Mouse (Mus musculus): Measurements from ENCODE around the gene Gli1. TPM values are rescaled to one million over a fixed set of nuclear protein-coding genes. Genes with fewer than 3 reads are reported as not detected.

Gene Gli1
- total and polyA plus RNA-seq, 3 experiments = 0.10 to 0.42 TPM; not detected in 1

GRCm38 (mm10) chr10:127380251-127380691 lies 38.5 kb upstream of the Gli1 start, which contains the start of gene R3hdm2 (continued):
- TF ChIP-seq UBTF (IDR thresholded peaks at IDR 0.05; ENCODE audit: low read depth, low read length) = 0 out of 2 replicates have a peak, but pooled peaks have one; percentile 42
- peak; percentile 71 for TF ChIP-seq NRF1 (IDR thresholded peaks at IDR 0.05; ENCODE audit: low read depth, low read length)
- TF ChIP-seq MAX (IDR thresholded peaks at IDR 0.05; ENCODE audit: low read length) = no peak
- 0 out of 2 replicates have a peak, but pooled peaks have one; percentile 4 for TF ChIP-seq SIN3A (IDR thresholded peaks at IDR 0.05; ENCODE audit: low read length)
- no peak for TF ChIP-seq E2F4 (IDR thresholded peaks at IDR 0.05; ENCODE audit: insufficient replicate concordance, low read depth, low read length)
- no peak for TF ChIP-seq MYC (IDR thresholded peaks at IDR 0.05; ENCODE audit: low read depth, low read length)
- TF ChIP-seq MEF2A (IDR thresholded peaks at IDR 0.05; ENCODE audit: borderline replicate concordance, low read depth, low read length) = 0 out of 2 replicates have a peak, but pooled peaks have one; percentile 14

- Histone ChIP-seq H3K36me3 (replicated peaks in 1 of 2; ENCODE audit: control insufficient read depth in 1 of 2, insufficient read depth in 1 of 2, low read length in 1 of 2) (peaks cover 0 to 8% of the 10 kb centered on the region in 2 experiments), H3K27ac (ENCODE audit: insufficient read depth, low read depth) (no peak overlapping the region), H3K79me2 (replicated peaks; ENCODE audit: control insufficient read depth, extremely low read depth, insufficient read depth, poor library complexity, severe bottlenecking) (peaks cover 13% of the 10 kb centered on the region), H3K4me1 (ENCODE audit: control insufficient read depth in 1 of 2, insufficient read depth in 2 of 2) (peaks cover 2 to 18% of the 10 kb centered on the region in 2 experiments; a peak in 3 of 4 replicates), H3K4me3 (replicated peaks in 1 of 3; ENCODE audit: low read depth in 2 of 3, low read length in 2 of 3, poor library complexity in 1 of 3) (peak overlapping the region; percentile 61 to 72 (median 69)), H3K9ac (ENCODE audit: insufficient read depth, low read depth) (peak overlapping the region; percentile 75), H3K9me3 (replicated peaks; ENCODE audit: low read length) (peaks cover 4% of the 10 kb centered on the region), H3K4me2 (ENCODE audit: insufficient read depth, low read depth, poor library complexity, severe bottlenecking) (peak overlapping the region; percentile 59; the same call in 1 of the 2 replicates), H3K27me3 (replicated peaks) (no peaks in the 10 kb centered on the region)
- DNase-seq (ENCODE audit: extremely low read depth) = no peak
- TF ChIP-seq MXI1 (IDR thresholded peaks at IDR 0.05; ENCODE audit: low read depth, low read length) = no peak
- TF ChIP-seq CHD2 (IDR thresholded peaks at IDR 0.05; ENCODE audit: low read length) = no peak
- peak; percentile 60; the same call in 1 of the 2 replicates for TF ChIP-seq ZNF384 (IDR thresholded peaks at IDR 0.05; ENCODE audit: low read depth, low read length)
- TF ChIP-seq UBTF (IDR thresholded peaks at IDR 0.05; ENCODE audit: low read depth, low read length) = no peak
- dilution Hi-C loops (cut with MboI; ENCODE audit: extremely low pct_ligation_motif_present, extremely low pct_unique_long_range_greater_than_20kb, low sequenced_read_pairs) (no loop called here), in situ Hi-C loops (cut with MboI; ENCODE audit: low pct_ligation_motif_present, low pct_unique_long_range_greater_than_20kb, low sequenced_read_pairs) (no loop called here)
Measured at GRCm38 (mm10) chr10:127379654-127380053, 37.9 kb upstream of the Gli1 start.

- H3K9me3 ChIP-seq (replicated peaks; ENCODE audit: low read length) = peaks cover 4% of the 10 kb centered on the region
- no peak overlapping the region for H3K4me3 ChIP-seq (replicated peaks in 1 of 3; ENCODE audit: low read depth in 2 of 3, low read length in 2 of 3, poor library complexity in 1 of 3)
- H3K9ac ChIP-seq (ENCODE audit: insufficient read depth, low read depth) = no peak overlapping the region
- peaks cover 6% of the 10 kb centered on the region for H3K79me2 ChIP-seq (replicated peaks; ENCODE audit: control insufficient read depth, extremely low read depth, insufficient read depth, poor library complexity, severe bottlenecking)
- dilution Hi-C loops (cut with MboI; ENCODE audit: extremely low pct_ligation_motif_present, extremely low pct_unique_long_range_greater_than_20kb, low sequenced_read_pairs) = no loop called here
- no peaks in the 10 kb centered on the region for H3K27me3 ChIP-seq (replicated peaks)
- no peak for DNase-seq (ENCODE audit: extremely low read depth)
- H3K4me2 ChIP-seq (ENCODE audit: insufficient read depth, low read depth, poor library complexity, severe bottlenecking) = no peak overlapping the region
- no peak overlapping the region for H3K27ac ChIP-seq (ENCODE audit: insufficient read depth, low read depth)
- in situ Hi-C loops (cut with MboI; ENCODE audit: low pct_ligation_motif_present, low pct_unique_long_range_greater_than_20kb, low sequenced_read_pairs) = no loop called here
- no peak for TF ChIP-seq ZKSCAN1 (IDR thresholded peaks at IDR 0.05; ENCODE audit: borderline replicate concordance, low read depth, low read length)
- TF ChIP-seq MEF2A (IDR thresholded peaks at IDR 0.05; ENCODE audit: borderline replicate concordance, low read depth, low read length) = no peak
- TF ChIP-seq MAX (IDR thresholded peaks at IDR 0.05; ENCODE audit: low read length) = no peak
- TF ChIP-seq NELFE (IDR thresholded peaks at IDR 0.05; ENCODE audit: low read depth, low read length) = no peak
- no peak for TF ChIP-seq JUND (conservative IDR thresholded peaks at IDR 0.05; ENCODE audit: low read depth, low read length)
- no peak for TF ChIP-seq BHLHE40 (IDR thresholded peaks at IDR 0.05; ENCODE audit: low read depth, low read length)
- TF ChIP-seq UBTF (IDR thresholded peaks at IDR 0.05; ENCODE audit: low read depth, low read length) = no peak
- no peak for TF ChIP-seq ELF1 (IDR thresholded peaks at IDR 0.05; ENCODE audit: low read depth, low read length)
- TF ChIP-seq SMC3 (IDR thresholded peaks at IDR 0.05; ENCODE audit: low read depth, low read length) = no peak
- no peak for TF ChIP-seq MXI1 (IDR thresholded peaks at IDR 0.05; ENCODE audit: low read depth, low read length)
- H3K36me3 ChIP-seq (replicated peaks in 1 of 2; ENCODE audit: control insufficient read depth in 1 of 2, insufficient read depth in 1 of 2, low read length in 1 of 2) = peaks cover 0 to 2% of the 10 kb centered on the region in 2 experiments
- peaks cover 2 to 12% of the 10 kb centered on the region in 2 experiments; a peak in 2 of 4 replicates for H3K4me1 ChIP-seq (ENCODE audit: control insufficient read depth in 1 of 2, insufficient read depth in 2 of 2)
Measured at GRCm38 (mm10) chr10:127377700-127378099, 35.9 kb upstream of the Gli1 start.
